Mouse (Mus musculus) neutrophil, adult 5-6 weeks (primary cell): ENCODE measurements around the gene Bpifb2. TPM values are rescaled to one million over a fixed set of nuclear protein-coding genes. Genes with fewer than 3 reads are reported as not detected.

Source experiments
- ATAC-seq: fragments of 151-379, 151-347 bp; 2 replicates; pipeline ENCODE4 v1.8.0; 2017; ENCODE audit warnings: mild to moderate bottlenecking, moderate TSS enrichment; ENCODE audit not compliant: insufficient number of reproducible peaks, poor library complexity, low FRiP score, severe bottlenecking; ENCODE audit errors: extremely low read depth
- total RNA-seq: library from RNA; stranded (forward); fragments of 200-1000 nt; gene quantifications from 2 replicates; pipeline ENCODE4 v1.2.3, GENCODE M21; 2017

The Bpifb2 gene
- total RNA-seq, 1 experiment from 2014 or later, result not detected

- ATAC-seq, result no peak
Measured at GRCm38 (mm10) chr2:153917930-153918329, 43.1 kb downstream of the Bpifb2 start, which contains the start of gene Bpifb3. Gene Bpifb3, plus strand, starts transcription at chr2:153918230.

GRCm38 (mm10) chr2:153921246-153921645, 46.4 kb downstream of the Bpifb2 start:
- no peak for ATAC-seq

- no peak for ATAC-seq
Measured at GRCm38 (mm10) chr2:153929871-153930413, 55.1 kb downstream of the Bpifb2 start.

GRCm38 (mm10) chr2:153931125-153931524, 56.3 kb downstream of the Bpifb2 start:
- no peak for ATAC-seq

- no peak for ATAC-seq
Measured at GRCm38 (mm10) chr2:153933311-153933710, 58.5 kb downstream of the Bpifb2 start.

- ATAC-seq, result no peak
Measured at GRCm38 (mm10) chr2:153935348-153935747, 60.5 kb downstream of the Bpifb2 start.

GRCm38 (mm10) chr2:153937843-153938242, 63.0 kb downstream of the Bpifb2 start, which contains the start of gene Bpifb4:
Gene Bpifb4, plus strand, starts transcription at chr2:153938212.
- no peak for ATAC-seq

- no peak for ATAC-seq
Measured at GRCm38 (mm10) chr2:153943537-153943936, 68.7 kb downstream of the Bpifb2 start.

GRCm38 (mm10) chr2:153944567-153944966, 69.7 kb downstream of the Bpifb2 start:
- no peak for ATAC-seq

Other genes with a start within 250 kb of the Bpifb2 start
- gene Commd7, start 242.3 kb upstream of the Bpifb2 start, total RNA-seq, result 20.9 and 21.9 TPM in 2 replicates
- 3.6 and 6.6 TPM in 2 replicates for gene Dnmt3b, start 225.6 kb upstream of the Bpifb2 start, total RNA-seq
- not detected in 2 replicates for gene Dnmt3c, start 178.4 kb upstream of the Bpifb2 start, total RNA-seq
- 49.0 and 142 TPM in 2 replicates for gene Mapre1, start 133.8 kb upstream of the Bpifb2 start, total RNA-seq
- gene Efcab8, start 95.1 kb upstream of the Bpifb2 start, total RNA-seq, result 0.25 and 1.9 TPM in 2 replicates
- not detected in 2 replicates for gene Sun5, start 4.0 kb upstream of the Bpifb2 start, total RNA-seq
- 0.74 TPM in 1 of 2 replicates, not detected in the other for gene Bpifb6, start 25.3 kb downstream of the Bpifb2 start, total RNA-seq
- not detected in 2 replicates for gene Bpifb3, start 43.2 kb downstream of the Bpifb2 start, total RNA-seq
- not detected in 2 replicates for gene Bpifb4, start 63.2 kb downstream of the Bpifb2 start, total RNA-seq
- gene Bpifa6, start 99.9 kb downstream of the Bpifb2 start, total RNA-seq, result not detected in 2 replicates
- not detected in 2 replicates for gene Bpifa2, start 133.2 kb downstream of the Bpifb2 start, total RNA-seq